Mouse (Mus musculus) spleen, postnatal 36 days (tissue): ENCODE results near the gene Keap1.
"Not testable (repeated sequence)": the region's sequence is repeated elsewhere in the genome, so short reads cannot be mapped to it uniquely, and the experiment has no call there.

ENCODE experiments used
- DNase-seq, 2 experiments: peaks; one replicate each; pipeline ENCODE4 v3.0.0; 2022; ENCODE audit warnings: low spot score in 2 of 2, mixed read lengths in 1 of 2

Gene Keap1

DNA sequence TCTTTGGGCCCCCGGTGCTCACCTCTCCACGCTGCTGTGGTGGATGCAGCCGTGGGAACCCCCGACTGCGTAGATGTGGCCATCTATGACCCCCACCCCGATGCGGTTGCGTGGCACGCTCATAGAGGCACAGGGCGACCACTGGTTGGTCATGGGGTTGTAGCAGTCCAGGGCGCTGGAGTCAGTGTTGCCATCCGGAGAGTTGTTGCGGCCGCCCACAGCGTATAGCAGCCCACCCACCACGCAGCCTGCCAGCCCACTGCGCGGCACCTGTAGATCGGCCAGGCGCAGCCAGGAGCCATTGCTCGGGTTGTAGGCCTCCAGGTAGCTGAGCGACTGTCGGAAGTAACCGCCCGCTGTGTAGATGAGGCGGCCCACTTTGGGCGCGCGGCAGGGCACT lies 5.8 kb downstream of the Keap1 start:
- DNase-seq = no peak

DNA sequence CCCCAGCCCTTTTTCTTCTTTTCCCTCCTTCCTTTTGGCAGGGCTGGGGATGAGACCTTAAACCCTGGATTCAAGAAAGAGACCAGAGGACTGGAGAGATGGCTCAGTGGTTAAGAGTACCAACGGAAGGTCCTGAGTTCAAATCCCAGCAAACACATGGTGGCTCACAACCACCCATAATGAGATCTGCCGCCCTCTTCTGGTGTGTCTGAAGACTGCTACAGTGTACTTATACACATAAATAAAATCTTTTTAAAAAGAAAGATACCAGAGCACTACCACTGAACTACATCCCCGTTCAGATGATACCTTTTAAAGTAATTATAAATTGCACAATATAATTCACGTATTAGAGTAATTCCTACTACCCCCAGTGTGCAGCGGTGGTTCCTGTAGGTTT lies 6.3 kb downstream of the Keap1 start:
- DNase-seq = no peak

DNA sequence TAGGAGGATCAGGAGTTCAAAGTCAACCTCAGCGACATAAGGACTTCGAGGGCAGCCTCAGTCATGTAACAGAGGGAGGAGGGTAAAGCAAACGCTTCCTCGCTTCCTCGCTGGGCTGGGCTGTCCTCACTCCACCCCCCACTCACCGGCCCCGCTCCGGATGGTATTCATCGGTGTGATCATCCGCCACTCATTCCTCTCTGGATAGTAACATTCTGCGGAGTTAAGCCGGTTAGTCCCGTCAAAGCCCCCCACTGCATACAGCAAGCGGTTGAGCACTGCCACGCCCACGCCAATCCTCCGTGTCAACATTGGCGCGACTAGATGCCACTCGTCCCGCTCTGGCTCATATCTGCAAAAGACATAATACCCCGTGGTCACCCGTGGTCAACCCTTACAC lies 7.6 kb downstream of the Keap1 start:
- DNase-seq = no peak

DNA sequence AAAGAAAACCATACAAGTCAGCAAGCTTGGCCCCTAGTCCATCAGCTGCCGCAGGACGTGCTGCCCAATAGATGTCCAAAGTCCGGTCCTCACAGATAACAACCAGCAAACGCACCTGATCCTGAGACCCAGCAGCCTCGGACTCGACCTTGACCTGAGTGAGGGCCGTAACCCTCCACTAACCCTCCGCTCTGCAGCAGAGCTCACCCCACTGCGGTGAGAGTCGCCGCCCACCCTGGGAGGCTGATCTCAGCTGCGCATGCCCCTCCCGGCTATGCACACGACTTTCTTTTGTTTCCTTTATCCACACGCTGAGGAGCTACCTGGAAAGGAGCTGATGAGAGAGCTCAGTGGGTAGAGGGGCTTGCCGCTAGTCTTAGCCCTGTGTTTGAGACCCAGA lies 11.8 kb downstream of the Keap1 start:
- DNase-seq = no peak

DNA sequence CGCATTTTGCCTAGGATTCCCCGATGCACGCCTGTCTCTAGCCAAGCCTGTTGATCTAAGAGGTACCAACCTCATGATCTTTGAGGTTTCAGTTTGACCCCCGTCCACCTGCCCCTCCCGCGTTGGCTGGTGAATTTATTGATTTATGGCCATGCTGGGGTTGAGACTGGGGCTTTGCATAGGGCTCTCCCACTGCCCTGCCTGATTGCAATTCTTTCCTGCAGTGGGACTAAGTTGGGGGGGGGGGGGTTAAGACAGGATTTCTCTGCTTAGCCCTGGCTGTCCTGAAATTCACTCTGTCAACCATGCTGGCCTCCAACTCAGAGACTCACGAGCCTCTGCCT lies 13.8 kb downstream of the Keap1 start:
- no peak for DNase-seq

DNA sequence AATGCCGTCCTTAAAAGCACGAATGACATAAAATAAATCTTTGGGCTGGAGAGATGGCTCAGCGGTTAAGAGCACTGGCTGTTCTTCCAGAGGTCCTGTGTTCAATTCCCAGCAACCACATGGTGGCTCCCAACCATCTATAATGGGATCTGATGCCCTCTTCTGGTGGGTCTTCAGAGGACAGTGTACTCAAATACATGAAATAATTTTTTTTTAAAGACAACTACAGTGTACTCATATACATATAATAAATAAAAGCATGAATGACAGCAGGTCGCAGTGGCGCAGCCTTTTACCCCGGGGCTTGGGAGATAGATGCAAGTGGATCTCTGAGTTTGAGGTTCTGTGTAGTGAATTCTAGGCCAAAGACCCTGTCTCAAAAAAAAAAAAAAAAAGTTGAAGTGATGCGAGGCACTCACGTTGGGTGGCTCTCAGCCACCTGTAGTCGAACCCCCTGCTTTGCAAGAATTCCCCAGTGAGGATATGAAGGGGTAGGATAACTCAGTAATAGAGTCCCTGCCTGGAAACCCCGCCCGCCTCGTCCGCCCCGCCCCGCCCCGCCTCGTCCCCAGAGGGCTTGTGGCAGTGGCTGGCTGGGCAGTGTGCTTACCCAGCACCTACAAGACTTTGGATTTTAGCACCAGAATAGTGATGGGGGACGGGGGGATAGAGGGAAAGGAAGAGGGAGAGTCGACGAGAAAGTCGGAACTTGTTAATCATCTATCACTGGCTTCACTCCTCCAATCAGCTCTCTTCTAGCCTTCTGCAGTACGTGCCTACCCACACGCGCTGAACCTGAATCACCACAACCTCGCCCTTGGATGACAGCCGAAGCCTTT lies 14.4 kb downstream of the Keap1 start:
- DNase-seq = peak; percentile 40 to 47

DNA sequence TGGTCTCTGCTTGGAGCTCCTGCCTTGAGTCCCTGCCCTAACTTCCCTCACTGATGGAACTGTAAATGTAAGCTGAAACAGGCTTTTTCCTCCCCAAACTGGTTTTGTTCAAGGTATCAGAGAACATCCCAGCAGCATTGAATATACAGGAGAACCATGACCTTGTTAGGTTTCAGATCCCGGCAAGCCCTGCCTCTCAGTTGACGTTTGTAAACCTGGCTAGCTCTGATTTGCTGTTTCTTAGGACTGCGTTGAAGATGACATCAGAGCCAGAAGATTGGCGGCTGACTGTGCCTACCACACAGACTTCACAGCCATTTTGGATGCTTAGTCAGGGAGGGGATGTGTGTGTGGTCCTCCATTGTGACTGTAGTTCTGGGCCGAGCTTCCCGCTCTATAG lies 15.3 kb downstream of the Keap1 start:
- DNase-seq = no peak

DNA sequence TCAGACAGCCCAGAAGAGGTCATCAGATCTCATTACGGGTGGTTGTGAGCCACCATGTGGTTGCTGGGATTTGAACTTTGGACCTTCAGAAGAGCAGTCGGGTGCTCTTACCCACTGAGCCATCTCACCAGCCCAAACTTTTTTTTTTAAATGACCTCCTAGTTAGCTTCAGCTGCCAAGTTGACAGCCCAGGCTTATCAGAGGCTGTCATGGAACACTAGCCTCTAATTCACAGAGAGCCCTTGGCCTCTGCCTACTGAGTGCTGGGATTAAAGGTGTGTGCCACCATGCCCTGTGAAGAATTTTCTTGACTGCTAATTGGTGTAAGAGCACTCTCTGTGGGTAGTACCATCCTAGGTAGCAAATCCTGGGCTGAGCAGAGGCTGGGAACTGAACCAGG lies 15.7 kb downstream of the Keap1 start:
- DNase-seq = not testable (repeated sequence)

DNA sequence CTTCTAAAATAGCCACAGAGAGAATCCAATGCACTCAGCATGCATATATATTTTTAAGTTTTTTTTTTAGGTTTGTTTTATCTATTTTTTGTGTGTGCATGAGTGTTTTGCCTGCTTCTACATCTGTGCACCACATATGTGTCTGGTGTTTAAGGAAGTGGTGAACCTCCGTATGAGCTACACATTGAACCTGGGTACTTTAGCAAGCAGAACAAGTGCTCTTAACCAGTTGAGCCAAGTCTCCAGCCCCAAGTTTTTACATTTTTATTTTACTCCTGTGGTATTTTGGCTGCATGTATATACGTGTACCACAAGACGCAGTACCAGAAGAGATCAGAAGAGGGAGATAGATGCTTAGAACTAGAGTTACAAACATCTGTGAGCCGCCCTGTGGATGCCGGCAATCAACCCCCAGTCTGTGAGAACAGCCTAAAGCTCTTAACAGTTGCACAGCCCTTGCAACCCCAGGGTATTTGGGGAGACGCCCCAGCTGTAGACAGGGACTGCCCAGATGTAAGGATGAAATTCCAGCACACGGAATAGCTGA lies 17.7 kb downstream of the Keap1 start:
- peak; percentile 63 to 80 for DNase-seq

DNA sequence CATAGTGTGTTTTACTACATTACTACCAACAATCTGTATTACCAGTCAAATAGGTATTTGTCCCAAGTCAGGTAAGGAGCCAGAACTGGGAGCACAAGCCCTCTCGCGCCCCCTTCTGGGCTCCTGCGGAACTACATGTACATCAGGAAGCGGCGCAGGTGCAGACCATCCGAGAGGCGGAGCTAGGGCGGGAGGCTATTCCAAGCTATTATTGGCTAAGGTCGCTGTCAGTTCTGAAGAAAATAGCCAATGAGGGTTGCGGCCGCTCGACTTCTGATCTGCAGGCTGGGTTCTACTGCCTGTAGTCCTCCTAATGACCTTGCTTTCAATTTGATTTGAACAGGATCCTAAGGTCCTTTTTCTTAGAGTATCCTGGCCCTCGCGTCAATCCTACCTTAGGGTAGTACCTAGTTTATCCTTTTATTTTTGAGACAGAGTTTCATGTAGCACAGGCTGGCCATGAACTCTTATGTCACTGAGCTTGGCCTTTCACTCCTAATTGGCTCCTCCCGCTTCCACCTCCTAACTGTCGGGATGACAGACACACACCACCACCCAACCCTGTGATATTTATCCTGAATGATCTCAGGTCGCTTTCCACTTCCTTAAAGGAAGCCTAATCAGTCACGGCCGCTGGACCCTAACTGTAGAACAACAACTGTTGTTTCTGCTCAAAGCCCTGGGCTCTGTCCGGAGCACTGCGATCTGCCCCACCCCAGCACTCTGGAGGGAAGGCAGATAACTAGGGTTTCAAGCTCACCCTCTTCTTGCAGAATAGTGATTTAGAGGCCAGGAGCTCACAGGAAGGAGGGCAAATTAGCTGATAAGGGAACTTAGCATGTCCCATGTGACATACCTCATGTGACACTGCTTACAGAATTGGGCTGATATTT lies 18.4 kb downstream of the Keap1 start:
- peak; percentile 93 to 95 for DNase-seq

DNA sequence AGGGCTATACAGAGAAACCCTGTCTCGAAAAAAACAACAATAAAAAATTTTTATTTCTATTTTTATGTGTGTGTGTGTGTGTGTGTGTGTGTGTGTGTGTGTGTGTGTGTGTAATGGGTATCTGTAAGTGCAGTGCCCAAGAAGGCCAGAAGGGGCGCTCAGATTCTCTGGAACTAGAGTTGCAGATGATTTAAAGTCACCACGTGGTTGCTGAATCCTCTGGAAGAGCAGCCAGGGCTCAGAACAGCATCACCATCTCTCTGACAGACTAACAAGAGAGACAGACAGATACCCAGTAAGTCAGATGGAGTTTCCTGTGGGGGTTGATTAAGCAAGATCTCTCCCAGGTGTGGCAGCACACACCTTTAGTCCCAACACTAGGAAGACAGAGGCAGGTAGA lies 19.3 kb downstream of the Keap1 start:
- DNase-seq = no peak

DNA sequence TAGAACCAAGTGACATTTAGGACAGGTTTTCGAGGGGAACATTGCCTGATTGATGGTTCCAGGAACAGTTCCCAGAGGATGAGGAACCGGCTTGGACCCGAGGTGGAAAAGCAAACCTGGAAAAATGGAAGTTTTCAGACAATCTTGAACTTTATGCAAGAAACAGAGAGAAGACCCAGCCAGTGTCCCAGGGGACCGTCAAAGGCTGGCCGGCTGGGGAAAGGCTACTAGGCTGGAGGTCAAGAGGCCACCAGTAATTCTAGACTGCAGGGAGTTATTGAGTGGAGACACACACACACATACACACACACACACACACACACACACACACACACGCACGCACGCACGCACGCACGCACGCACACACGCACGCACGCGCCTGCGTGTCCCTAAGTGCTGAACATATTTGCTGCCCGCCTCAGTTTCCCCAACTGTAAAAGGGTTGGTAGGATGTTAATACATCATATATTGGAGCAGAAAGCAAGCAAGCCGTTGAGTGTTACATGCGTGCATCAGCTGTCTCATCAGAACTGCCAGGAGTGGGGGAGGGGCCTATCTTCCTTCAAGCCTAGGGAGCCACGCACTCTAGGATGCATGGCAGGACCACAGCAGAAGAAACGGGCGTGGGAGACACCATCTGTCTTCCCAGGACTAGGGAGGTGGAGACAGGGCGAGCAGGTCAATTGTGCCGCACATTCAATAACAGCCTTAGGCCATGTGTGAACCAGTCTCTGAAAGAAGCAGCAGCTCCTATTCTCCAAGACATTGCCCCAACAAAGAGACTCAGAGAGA lies 22.9 kb downstream of the Keap1 start:
- DNase-seq = no peak

DNA sequence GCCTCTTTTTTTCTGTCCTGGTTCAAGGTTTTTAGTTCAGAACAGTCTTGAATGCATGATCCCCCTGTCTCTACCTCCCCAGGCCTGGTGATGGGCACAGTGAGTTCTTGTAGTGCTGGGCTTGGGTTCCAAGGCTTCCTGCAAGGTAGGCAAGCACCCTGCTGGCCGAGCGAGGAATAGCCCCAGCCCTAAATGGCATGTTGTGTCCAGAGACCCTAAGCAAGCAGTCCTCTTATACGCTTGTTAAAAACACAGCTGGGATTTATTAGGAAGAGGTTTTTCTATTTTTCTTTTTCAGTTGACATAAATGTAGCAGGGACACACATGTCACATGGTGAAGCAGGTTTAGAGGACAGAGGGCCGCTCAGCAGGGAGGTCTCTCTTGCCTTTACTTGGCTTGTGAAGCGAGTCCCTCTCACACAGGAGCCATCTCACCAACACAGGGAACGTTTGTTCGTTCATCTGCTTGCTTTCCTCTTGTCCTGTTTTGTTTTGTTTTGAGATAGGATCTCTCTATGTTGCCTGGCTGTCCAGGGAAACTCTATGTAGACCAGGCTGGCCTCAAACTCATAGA lies 25.5 kb downstream of the Keap1 start:
- DNase-seq = no peak

DNA sequence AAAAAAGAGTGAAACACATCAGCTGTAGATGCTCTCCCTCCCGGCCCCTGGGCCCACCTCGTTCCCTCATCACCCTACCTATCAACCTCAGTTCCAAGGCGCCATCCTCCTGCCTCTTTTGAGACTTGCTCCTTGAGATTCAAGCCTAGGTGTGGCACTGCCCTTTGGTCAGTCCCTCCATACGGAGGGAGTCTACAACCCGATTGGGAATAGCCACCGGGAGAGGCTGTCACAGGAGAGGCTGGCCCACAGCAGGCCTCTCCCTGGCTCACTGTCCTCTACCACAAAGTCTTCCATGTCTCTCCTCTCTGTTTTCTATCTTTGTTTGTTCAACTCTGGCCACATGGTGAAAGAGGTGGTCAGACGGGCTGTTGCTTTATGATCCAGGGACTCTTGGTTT lies 27.5 kb downstream of the Keap1 start:
- DNase-seq = no peak

DNA sequence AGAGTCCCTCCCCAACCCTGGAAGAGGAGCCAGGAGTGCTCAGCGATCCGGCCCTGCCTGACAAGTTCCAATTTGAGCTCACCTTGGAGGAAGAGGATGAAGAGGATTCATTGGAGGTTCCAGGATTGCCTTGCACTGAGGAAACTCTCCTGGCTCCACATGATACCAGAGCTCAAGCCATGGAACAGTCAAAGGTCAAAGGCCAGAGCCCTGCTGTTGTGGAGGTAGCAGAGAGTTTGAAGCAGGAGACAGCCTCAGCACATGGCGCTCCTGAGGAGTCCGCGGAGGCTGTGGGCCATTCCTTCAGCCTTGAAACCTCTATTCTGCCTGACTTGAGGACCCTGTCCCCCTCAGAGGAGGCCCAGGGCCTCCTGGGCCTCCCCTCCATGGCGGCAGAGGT lies 28.3 kb downstream of the Keap1 start:
- no peak for DNase-seq

DNA sequence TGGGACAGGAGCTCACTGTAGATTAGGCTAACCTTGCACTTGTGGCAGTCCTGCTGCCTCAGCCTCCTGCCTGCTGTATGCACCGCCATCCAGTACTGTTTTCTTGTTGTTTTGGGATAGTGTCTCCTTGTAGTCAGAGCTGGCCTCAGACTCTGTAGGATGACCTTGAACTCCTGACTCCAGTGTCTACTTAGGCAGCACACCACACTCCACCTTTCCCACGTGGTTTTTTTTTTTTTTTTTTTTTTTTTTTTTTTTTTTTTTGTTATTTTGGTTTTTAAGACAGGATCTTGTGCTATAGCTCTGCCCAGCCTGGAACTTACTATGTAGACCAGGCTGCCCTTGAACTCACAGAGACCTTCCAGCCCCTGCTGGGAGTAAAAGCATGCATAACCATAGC lies 30.5 kb downstream of the Keap1 start:
- DNase-seq = no peak

DNA sequence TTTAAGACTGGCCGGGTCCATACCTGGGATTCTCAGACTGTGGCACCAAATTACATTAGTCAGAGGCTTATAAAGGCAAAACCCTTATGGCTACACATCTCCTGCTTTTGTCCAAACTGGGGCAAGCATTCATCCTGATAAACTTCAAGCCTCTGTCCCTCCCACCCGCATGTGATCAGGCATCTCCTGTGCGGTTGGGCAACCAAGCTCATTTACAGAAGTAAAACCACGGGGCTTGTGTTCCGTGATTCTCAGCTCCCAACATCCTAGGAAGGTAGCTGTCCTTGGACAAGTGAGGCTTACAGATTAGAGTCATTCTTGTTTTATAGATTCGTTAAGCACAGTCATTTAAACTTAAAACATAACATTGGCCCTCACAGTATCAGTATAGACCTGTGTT lies 32.3 kb downstream of the Keap1 start:
- no peak for DNase-seq

DNA sequence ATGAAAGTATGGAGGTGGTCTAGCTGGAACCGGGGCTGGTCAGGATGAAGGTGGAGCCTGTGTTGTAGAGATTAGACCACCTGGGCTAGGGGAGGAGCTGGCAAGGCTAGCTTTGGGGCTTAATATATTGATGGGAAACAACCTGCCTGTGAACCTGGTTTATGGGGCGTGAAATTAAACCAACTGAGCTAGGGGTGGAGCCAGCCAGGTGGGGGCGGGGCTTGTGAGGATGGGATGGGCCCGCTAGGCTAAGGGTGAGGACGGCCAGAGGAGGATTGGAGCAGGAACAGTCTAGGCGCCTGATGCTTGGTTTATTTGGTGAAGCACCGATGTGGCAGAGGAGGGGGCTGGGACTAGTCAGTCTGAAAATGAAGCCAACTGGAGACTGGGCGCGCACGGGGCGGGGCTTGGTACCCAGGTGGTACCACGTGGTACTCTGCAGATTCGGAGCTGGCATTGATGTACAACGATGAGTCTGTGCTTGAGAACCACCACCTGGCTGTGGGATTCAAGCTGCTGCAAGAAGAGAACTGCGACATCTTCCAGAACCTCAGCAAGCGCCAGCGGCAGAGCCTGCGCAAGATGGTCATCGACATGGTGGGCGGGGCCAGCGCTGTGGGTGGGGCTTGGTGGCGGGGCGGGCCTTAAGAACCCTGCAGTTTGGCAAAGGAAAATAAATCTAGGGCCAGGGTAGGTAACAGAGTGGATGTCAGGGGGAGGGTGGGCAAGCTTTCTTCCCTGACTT lies 34.5 kb downstream of the Keap1 start:
- DNase-seq = peak; percentile 47 to 55

DNA sequence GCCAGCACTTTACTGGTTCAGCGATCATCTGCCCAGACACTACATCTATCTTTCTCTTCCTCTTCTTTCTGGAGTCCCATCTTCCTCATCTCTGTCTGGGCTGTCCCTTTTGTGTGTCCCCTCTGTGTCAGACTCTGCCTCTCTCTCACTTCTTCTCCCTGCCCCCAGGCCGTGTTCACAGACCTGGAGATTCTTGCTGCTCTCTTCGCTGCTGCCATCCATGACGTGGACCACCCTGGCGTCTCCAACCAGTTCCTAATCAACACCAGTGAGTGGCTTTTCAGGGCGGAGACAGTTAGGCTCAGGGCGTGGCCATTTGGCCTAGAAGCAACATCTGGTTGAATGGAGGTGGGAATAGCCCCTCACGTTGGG lies 35.0 kb downstream of the Keap1 start:
- peak; percentile 67 to 69 for DNase-seq

DNA sequence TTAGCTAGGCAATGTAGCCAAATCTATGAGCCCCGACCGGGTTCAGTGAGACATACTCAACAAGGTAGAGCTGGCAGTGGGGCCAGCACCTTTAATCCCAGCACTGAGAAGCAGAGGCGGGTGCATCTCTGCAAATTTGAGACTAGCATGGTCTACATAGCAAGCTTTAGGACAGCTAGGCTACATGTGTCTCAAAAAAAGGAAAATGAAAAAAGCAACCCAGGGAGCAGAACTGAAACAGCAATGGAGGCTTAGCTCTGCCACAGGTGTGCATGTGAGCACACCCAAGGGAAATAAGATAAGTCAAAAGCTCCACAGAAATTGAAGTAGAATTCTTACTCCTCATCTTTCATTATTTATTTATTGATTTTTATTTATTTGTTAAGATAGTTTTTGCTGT lies 40.2 kb downstream of the Keap1 start:
- peak in 1 of 2 experiments; percentile 50 for DNase-seq

DNA sequence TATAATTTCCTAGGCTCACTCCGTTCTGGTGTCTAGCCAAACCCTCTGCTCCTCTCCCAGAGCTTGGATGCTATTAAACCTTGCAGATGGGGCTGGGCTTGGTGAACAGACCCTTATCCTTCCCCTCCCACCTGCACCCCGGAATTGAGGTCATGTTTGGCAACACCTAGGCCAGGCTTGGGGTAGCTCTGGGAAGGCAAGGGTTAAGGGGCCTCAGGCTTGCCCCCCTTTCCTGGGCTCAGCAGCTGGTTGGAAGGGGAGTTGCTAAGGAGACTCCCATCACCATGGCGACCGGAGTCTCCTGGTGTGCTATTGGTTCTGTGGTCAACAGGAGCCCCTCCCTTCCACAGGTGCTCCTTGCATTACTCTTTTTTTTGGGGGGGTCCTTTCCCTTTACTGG lies 41.2 kb downstream of the Keap1 start:
- no peak for DNase-seq
